Mouse (Mus musculus) limb, embryonic 14.5 days (tissue): ENCODE results near the gene Fndc11. TPM values are rescaled to one million over a fixed set of nuclear protein-coding genes. Genes with fewer than 3 reads are reported as not detected.

Experiments
- ATAC-seq: fragments of 200-750 bp; cut with Nextera tagmentation; 2 replicates; pipeline ENCODE4 v1.8.0; 2017; ENCODE audit warnings: low read depth, moderate number of reproducible peaks, moderate TSS enrichment; ENCODE audit not compliant: low FRiP score
- DNase-seq: peaks from one replicate; pipeline ENCODE4 v3.0.0-alpha.2; 2015; ENCODE audit warnings: low spot score
- H3K27ac ChIP-seq: fragments of 300-500 bp; sonication (generic); replicated peaks from 2 replicates; pipeline ENCODE4 v1.5.1; 2014; ENCODE audit warnings: low read depth, mild to moderate bottlenecking, low read length, moderate library complexity, mixed read lengths
- H3K27me3 ChIP-seq: fragments of 300-500 bp; sonication (generic); 2 replicates; pipeline ENCODE4 v1.6.1; 2014; ENCODE audit warnings: low read length, mixed read lengths; ENCODE audit not compliant: control insufficient read depth, insufficient read depth
- H3K36me3 ChIP-seq: fragments of 300-500 bp; sonication (generic); 2 replicates; pipeline ENCODE4 v1.6.1; 2014; ENCODE audit warnings: mild to moderate bottlenecking, low read length, moderate library complexity, mixed read lengths; ENCODE audit not compliant: control insufficient read depth, insufficient read depth
- H3K4me1 ChIP-seq: fragments of 300-500 bp; sonication (generic); 2 replicates; pipeline ENCODE4 v1.6.1; 2014; ENCODE audit warnings: antibody characterized with exemption, low read length, mixed read lengths; ENCODE audit not compliant: control insufficient read depth, insufficient read depth
- H3K4me2 ChIP-seq: fragments of 300-500 bp; sonication (generic); replicated peaks from 2 replicates; pipeline ENCODE4 v1.6.1; 2014; ENCODE audit warnings: low read depth, mild to moderate bottlenecking, low read length, moderate library complexity; ENCODE audit not compliant: severe bottlenecking
- H3K4me3 ChIP-seq: fragments of 300-500 bp; sonication (generic); replicated peaks from 2 replicates; pipeline ENCODE4 v1.5.1; 2014; ENCODE audit warnings: low read length
- H3K9ac ChIP-seq: fragments of 300-500 bp; sonication (generic); 2 replicates; pipeline ENCODE4 v1.6.1; 2014; ENCODE audit warnings: mild to moderate bottlenecking, low read depth, low read length, moderate library complexity; ENCODE audit not compliant: severe bottlenecking
- H3K9me3 ChIP-seq: fragments of 300-500 bp; sonication (generic); 2 replicates; pipeline ENCODE4 v1.6.1; 2016; ENCODE audit warnings: low read length; ENCODE audit not compliant: control insufficient read depth
- POLR2A ChIP-seq: fragments of 200-500 bp; IDR thresholded peaks from 2 replicates; pipeline ENCODE4 v1.8.0; 2012; ENCODE audit warnings: inconsistent platforms, mild to moderate bottlenecking, moderate library complexity, borderline replicate concordance; ENCODE audit not compliant: insufficient read depth, insufficient read length; ENCODE audit errors: extremely low read depth
- WGBS: fragments of 180-500 bp; shearing (Covaris S2); extraction: QIAGEN DNeasy Blood & Tissue Kit; methylation state at CpG from one replicate; pipeline ENCODE4 v1.1.7; 2014; 5-methylcytosine and 5-hydroxymethylcytosine counted together
- polyA plus RNA-seq, 2 experiments: library from polyadenylated mRNA; depleted of rRNA in 1 of 2; stranded (reverse) in 1 of 2; unstranded in 1 of 2; fragments of >200 nt; fragmentation: Nextera tagmentation in 1 of 2; extraction: Ambion mirVana in 1 of 2; gene quantifications; 2 replicates each; pipeline versions ENCODE4 v1.2.1 to v1.2.3; 2012 to 2014

Fndc11 gene
- polyA plus RNA-seq, 2 experiments, result 0.28 TPM; not detected in 1

GRCm38 (mm10) chr2:181238091-181238610 is 18.3 kb downstream of the Fndc11 start:
- no peak for TF ChIP-seq POLR2A
- Histone ChIP-seq H3K27me3 (no peaks in the 10 kb centered on the region), H3K9ac (no peak overlapping the region), H3K4me3 (no peak overlapping the region), H3K36me3 (peaks cover 5% of the 10 kb centered on the region; the same call in 1 of the 2 replicates), H3K4me1 (peaks cover 6% of the 10 kb centered on the region), H3K9me3 (no peaks in the 10 kb centered on the region), H3K4me2 (no peak overlapping the region), H3K27ac (no peak overlapping the region)
- DNase-seq, result no peak
- ATAC-seq, result no peak
- WGBS, result 80% methylated on average over 10 of the region's 10 CpGs

GRCm38 (mm10) chr2:181238861-181239260 is 19.0 kb downstream of the Fndc11 start:
- ATAC-seq (no peak), DNase-seq (no peak)
- no peak overlapping the region for H3K27ac ChIP-seq
- H3K36me3 ChIP-seq, result peaks cover 4% of the 10 kb centered on the region; the same call in 1 of the 2 replicates
- no peak overlapping the region for H3K9ac ChIP-seq
- H3K4me1 ChIP-seq, result peaks cover 6% of the 10 kb centered on the region
- no peaks in the 10 kb centered on the region for H3K27me3 ChIP-seq
- 72% methylated on average over 2 of the region's 2 CpGs for WGBS
- no peaks in the 10 kb centered on the region for H3K9me3 ChIP-seq
- no peak for TF ChIP-seq POLR2A
- H3K4me3 ChIP-seq, result no peak overlapping the region
- H3K4me2 ChIP-seq, result no peak overlapping the region

GRCm38 (mm10) chr2:181239261-181239660 is 19.4 kb downstream of the Fndc11 start:
- WGBS, result 90% methylated on average over 9 of the region's 9 CpGs
- no peak for TF ChIP-seq POLR2A
- ATAC-seq, result no peak

GRCm38 (mm10) chr2:181240806-181241440 is 21.1 kb downstream of the Fndc11 start:
- DNase-seq (no peak), ATAC-seq (no peak)
- Histone ChIP-seq H3K36me3 (peaks cover 4% of the 10 kb centered on the region; the same call in 1 of the 2 replicates), H3K9me3 (no peaks in the 10 kb centered on the region), H3K4me1 (peaks cover 6% of the 10 kb centered on the region), H3K27ac (no peak overlapping the region), H3K4me2 (peak overlapping the region; percentile 61), H3K4me3 (peak overlapping the region; percentile 49), H3K9ac (no peak overlapping the region; the same call in 1 of the 2 replicates), H3K27me3 (no peaks in the 10 kb centered on the region)
- no peak for TF ChIP-seq POLR2A
- 91% methylated on average over 13 of the region's 13 CpGs for WGBS

More at GRCm38 (mm10) chr2:181239261-181239660, 19.4 kb downstream of the Fndc11 start:
- H3K4me2 ChIP-seq, result no peak overlapping the region
- DNase-seq, result no peak
- no peak overlapping the region for H3K4me3 ChIP-seq
- no peaks in the 10 kb centered on the region for H3K9me3 ChIP-seq
- H3K27ac ChIP-seq, result no peak overlapping the region
- H3K36me3 ChIP-seq, result peaks cover 4% of the 10 kb centered on the region; the same call in 1 of the 2 replicates
- peaks cover 6% of the 10 kb centered on the region for H3K4me1 ChIP-seq
- H3K9ac ChIP-seq, result no peak overlapping the region
- no peaks in the 10 kb centered on the region for H3K27me3 ChIP-seq

GRCm38 (mm10) chr2:181241602-181242313 is 21.9 kb downstream of the Fndc11 start, which contains the start of gene Helz2:
Gene Helz2, minus strand, starts transcription at chr2:181242027.
- Histone ChIP-seq H3K27me3 (no peaks in the 10 kb centered on the region), H3K9ac (peak within 1 kb of the TSS; percentile 66), H3K4me1 (peaks cover 6% of the 10 kb centered on the region), H3K27ac (no peak within 1 kb of the TSS), H3K4me3 (peak within 1 kb of the TSS; percentile 49), H3K36me3 (peaks cover 4% of the 10 kb centered on the region; the same call in 1 of the 2 replicates), H3K9me3 (no peaks in the 10 kb centered on the region), H3K4me2 (peak within 1 kb of the TSS; percentile 61)
- DNase-seq (peak; percentile 42), ATAC-seq (peak; percentile 59; the same call in 1 of the 2 replicates)
- no peak for TF ChIP-seq POLR2A
- 5% methylated on average over 14 of the region's 16 CpGs for WGBS
